Mouse (Mus musculus) heart, adult 11 months (tissue): Measurements from ENCODE around the gene Vasn.

Source experiments
- DNase-seq: peaks from one replicate; pipeline ENCODE4 v3.0.0; 2022

Gene Vasn

DNA sequence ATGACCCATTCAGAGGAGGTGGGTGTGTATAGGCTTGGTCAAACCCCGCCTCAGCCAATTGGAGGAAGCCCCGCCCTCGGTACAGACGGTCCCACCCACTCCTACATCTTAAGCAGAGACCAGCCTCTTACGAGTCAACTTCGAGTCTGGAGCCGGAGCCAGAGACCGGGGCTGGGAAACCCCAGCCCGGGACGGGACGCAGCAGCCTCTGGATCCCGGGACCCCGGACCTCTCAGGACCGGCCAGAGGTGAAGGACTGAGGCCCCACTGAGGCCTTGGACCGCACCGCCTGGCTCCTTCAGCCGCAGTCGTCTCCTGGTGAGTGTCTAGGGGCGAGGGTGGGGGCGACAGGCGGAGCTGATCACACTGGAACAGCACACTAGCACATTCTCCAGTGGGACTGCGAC, at the start of gene Vasn, which contains the start of gene Dnaja3:
Vasn (plus strand) TSS at position 111 of the 407 bp plus-strand sequence.
Dnaja3 (plus strand) TSS at position 159 of the 407 bp plus-strand sequence.
- DNase-seq, result peak; percentile 99

- DNase-seq, result no peak
Observed at GRCm38 (mm10) chr16:4590236-4590635, 49.5 kb upstream of the Vasn start.

DNA sequence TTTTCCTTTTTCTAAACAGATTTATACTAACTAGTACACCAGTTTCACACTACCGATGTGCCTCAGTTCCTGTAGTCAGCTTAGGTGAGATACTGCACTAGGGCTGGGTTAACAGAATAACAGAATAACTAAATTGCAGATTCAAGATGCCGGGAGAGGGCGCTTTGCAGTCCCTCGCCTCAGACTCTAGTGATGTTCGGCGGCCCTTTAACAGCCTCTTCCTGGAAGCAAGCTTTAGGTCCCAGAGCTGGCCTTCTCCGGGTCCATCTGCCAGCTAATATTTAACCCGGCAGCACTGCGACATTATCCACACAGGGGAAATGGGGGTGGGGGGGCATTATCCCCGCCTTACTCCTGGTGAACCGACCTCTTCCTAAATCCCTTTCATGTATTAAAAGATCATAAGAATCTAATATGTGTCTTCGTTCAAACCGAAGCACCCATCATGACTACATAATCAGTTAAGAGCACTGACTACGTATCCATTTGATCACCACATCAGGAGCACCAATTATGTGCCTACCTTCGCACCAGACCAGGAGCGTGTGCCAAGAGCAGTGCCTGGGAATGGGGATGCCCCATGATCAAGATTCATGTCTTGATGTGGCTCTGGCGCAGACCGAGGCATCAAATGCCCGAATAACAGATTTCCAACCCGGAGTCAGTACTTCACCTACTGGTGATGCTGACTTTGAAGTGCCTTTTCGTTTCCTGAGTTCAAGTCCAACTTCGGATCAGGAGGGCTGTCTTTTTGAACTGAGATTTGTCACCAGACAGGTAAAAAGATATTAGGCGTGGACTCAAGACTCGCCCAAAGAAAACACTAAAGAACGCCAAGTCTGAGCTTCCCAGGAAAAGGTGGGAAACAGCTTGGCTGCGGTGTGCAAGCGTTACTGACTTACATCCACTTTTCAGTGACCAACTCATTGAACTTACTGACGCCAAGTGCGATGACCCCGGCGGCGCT, 46.5 kb upstream of the Vasn start:
- DNase-seq, result peak; percentile 94

- DNase-seq, result peak; percentile 98
Observed at GRCm38 (mm10) chr16:4593971-4594813, 45.5 kb upstream of the Vasn start, which contains the start of gene Glis2. Gene Glis2 (plus strand): TSS chr16:4594713.

DNA sequence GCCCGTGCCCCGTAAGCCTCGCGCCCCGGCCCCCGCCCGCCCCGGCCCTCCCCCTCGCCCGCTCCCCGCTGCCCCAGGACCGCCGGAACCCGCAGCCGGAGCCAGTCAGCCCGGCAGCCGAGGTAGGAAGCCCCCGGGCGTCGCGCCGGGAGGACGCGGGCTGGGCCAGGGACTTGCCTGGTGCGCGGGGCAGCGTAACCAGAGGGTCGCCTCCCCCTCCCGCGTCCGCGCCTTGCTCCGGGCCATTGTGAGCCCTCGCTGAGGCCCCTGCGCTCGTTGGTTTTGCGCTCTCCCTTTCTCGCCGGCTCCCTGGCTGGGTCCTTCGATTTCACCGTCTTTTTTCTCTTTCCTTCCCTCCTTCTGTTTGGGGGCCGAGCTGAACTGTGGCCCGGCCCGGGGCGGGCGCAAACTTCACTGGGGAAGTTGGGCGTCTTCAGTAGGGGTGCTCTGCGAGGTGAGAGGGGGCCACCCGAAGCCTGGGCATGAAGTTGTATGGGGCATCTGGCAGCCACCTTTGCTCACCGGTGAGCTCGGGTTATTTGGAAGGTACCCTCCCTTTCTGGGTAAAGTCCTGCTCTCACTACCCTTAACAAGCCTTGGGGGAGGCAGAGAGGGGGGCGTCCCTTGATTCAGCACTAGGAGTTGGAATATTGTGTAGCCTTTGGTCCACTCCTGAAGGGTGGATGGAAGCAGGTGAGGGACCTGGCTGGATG, 44.8 kb upstream of the Vasn start:
- DNase-seq, result no peak

DNA sequence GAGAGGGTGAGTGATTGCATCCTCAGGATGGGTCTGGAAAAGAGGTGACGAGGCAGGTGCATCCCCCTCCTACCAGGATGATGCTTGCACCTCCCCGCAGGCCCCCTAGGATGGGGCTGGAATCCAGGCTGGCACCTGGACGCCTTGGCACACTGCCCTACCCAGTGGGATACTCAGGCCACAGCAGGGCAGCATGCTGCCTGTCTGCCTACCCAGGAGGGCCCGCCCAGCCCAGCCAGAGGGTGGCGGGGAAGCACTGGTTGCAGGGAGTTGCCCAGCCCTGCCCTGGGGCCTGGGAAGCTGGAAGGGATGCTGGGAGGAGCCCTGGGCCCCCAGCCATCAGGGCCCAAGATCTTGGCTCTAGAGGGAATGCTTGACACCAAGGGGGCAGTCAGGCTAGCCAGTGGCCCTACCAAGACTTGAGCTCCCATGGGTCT, 44.2 kb upstream of the Vasn start:
- peak; percentile 98 for DNase-seq

- peak; percentile 96 for DNase-seq
Observed at GRCm38 (mm10) chr16:4596141-4596728, 43.5 kb upstream of the Vasn start.

DNA sequence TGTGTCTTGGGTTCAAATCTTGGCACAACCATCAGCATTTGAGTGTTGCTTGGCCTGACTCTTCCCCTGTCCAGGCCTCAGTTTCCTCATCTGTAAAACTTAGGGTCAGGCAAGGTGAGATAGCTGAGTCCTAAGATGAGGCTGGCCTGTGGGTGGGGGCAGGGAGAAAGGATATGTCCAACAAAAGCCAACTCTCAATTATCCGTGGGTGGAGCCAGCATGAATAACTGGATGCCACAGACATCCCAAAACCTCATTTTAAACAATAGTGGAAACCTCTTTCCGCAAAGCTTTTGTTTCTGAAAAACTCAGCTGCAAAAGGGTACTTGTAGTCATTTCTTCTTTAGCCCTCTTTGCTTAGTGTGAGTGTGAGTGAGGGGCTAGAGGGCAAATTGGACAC, 42.9 kb upstream of the Vasn start:
- no peak for DNase-seq

GRCm38 (mm10) chr16:4597296-4597695, 42.4 kb upstream of the Vasn start:
- DNase-seq, result peak; percentile 94

DNA sequence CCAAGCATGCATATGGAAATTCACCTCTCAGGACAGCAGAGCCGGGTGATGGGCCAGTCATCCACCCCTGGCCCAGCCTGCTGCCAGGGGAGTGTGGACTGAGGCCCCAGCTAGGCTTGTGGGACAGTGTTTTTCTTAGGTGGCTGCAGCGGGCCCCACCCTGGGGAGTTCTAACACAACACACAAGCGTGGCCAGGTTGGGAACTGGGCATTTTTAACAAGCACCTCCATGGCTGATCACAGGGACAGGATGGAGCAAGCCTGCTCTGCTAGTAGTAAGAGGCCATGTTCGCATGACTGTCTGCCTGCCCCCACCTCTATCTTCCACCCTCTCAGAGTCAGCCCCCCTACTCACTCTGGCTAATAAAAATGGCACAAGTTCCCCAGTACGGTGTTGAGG, 41.7 kb upstream of the Vasn start:
- peak; percentile 90 for DNase-seq

GRCm38 (mm10) chr16:4598891-4599543, 40.7 kb upstream of the Vasn start:
- DNase-seq, result peak; percentile 91

- no peak for DNase-seq
Observed at GRCm38 (mm10) chr16:4599616-4600015, 40.1 kb upstream of the Vasn start.

DNA sequence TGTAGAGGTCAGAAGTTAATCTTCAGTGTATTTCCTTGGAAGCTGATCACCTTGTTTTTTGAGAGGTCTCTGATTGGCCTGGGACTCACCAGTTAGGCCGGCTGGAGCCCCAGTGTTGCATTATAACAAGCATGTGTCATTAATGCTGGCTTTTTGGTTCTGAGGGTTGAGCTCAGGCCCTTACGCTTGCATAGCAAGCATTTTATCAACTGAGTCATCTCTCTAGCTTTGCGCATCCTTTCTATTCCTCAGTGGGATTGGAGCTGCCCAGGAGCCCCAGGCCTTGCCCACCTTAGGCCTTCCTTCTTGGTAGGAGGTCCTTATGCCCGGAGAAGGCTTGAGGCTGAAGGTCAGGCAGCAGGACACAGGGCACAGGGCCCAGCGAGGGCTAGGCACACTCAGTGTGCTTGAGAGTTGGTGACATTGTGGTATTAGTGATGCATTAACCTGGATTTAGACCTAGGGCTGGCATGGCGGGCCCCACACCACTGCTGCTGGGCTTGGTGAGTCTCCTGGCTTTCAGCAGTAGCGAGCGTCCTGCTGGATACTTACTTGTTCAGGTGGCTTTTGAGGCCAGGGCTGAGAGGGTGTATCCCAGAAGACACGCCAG, 38.9 kb upstream of the Vasn start:
- no peak for DNase-seq

DNA sequence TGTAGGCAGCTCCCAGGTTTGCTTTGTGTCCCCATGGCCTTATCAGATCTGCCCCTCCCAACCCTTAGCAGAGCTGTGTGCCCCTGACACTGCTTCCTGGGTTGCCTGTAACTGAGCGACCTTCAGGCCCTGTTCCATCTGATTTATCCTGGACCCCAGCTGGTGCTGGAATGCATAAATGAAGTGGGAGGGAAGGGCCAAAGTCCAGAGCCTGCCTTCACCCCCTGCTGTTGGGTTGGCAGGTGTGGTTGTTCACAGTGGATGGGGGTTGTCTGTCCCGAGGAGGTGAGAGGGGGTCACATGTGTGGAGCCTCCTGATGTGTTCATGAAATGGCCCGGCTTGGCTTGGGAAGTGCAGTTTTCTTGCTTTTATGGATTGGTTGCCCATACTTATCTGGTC, 37.6 kb upstream of the Vasn start:
- peak; percentile 92 for DNase-seq

GRCm38 (mm10) chr16:4602766-4603452, 36.8 kb upstream of the Vasn start:
- peak; percentile 90 for DNase-seq

DNA sequence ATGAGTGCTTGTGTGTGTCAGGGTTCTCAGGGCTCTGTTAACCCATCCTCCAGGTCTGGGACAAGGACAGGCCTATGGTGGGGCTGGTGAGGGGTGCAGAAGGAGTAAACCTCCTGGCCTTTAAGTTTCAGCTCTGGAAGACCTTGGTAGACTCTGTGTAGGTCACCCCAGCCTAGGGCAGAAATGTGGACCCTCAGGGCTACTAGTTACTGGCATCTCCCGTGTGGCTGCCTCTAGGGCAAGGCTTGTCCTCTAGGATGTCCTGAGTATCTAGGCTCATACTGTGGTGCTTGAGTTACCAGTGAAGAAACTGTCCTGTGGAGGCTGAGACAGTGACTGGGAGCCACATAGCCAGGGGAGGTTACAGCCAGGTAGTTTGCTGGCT, 36.3 kb upstream of the Vasn start:
- DNase-seq, result peak; percentile 90

GRCm38 (mm10) chr16:4604293-4604837, 35.4 kb upstream of the Vasn start:
- DNase-seq, result peak; percentile 93

DNA sequence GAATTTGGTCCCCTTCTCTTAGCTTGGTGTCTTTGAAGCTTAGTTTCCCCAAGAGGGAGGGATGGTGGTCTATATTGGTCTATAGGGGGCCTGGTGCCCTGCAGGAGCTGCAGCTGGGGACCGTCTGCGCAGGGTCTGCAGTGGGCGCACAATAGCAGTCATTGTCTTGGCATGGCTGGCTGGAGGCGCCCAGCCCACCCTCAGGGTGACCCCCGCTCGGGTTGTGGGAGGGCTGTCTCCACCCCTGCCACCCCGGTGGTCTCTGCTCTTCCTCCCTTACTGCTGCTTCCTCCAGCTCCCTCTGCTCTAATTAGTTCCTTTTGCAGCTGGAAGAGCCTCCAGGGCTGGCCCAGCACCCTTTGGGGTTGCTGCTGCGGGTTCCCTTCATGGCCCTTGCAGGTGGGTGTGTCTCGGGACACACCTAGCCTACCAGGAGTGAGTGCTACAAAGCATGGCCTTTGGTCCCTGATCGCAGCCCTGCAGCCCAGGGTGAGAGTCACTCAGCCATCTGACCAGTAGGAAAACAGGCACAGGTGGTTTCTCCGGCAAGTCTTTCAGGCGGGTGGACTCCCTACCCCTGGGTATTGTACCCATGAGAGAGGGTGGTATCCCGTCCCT, 34.1 kb upstream of the Vasn start:
- DNase-seq, result peak; percentile 94

DNA sequence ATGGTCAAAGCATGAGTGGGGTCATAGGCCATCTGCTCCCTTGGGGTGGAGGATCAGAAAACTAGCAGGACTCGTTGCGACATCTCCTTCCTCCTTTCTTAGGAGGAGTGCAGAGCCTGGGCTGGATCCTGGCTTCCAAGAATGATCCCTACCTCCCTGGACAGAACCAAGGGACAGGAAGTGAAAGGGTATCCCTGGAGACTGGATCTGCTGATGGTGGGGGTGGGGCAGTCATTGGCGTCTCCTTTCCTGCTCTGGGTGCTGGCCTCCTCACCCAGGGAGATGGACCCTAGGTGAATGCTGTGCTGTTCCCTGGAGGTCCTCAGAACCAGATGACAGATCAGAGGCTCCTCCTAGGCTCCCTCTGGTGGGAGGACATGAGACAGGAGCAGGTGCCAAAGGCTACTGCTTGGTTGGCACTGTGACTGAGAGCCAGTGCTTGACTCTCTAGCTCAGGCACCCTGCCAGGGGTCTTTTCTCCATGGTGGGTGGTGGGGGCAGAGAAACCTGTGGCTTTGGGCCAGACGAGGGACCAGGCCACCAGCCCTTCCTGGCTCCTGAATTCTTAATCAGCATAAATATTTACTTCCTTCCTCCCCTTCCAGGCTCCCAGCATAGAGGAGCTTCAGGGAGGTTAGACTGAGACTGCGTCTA, 33.2 kb upstream of the Vasn start:
- peak; percentile 98 for DNase-seq
